Mouse (Mus musculus) kidney, postnatal 36 days (tissue): Measurements from ENCODE around the gene Sipa1l1.
"Not testable (repeated sequence)": the region's sequence is repeated elsewhere in the genome, so short reads cannot be mapped to it uniquely, and the experiment has no call there.

ENCODE experiments used
- DNase-seq, 2 experiments: peaks; one replicate each; pipeline ENCODE4 v3.0.0; 2021 to 2022; ENCODE audit warnings: mixed read lengths in 2 of 2

Sipa1l1 gene

GRCm38 (mm10) chr12:82434591-82434990, 265.5 kb downstream of the Sipa1l1 start:
- peak; percentile 31 to 37 for DNase-seq

DNA sequence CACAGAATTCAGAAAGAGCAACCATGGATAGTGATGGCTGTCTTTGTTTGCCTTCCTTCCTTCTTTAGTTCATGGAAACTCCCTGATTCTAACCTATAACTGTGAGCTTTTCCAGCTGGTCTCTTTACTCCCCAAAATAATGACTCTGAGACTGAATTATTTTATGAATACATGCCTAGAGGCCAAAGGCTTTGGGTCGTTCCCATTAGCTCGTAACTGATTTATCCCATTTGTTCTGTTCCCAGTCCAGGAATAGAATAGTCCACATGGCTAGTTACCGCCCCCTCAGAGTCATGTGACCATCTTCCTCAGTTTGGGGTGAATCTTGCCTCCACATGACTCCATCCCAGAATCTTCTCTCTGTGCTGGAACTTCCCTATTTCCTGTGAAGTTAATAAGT, 272.4 kb downstream of the Sipa1l1 start:
- DNase-seq: peak; percentile 52 to 55

DNA sequence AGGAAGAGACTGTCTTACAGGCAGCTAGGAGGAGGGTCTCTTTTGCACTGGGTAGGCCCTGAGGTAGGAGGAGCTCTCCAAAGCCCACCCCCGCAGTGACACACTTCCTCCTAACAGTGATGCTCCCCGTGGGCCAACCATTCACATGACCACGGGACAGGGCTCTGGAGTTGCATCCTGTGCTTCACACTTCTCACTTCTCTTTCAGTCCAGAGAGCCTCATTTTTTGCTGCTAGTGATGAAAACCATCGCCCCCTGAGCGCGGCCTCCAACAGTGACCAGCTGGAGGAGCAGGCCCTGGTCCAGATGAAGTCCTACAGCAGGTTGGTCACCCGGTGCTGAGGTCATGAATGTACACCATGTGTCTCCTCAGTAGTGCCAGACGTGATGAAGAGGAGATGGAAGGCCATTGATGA, 277.5 kb downstream of the Sipa1l1 start:
- no peak for DNase-seq

GRCm38 (mm10) chr12:82448129-82448815, 279.2 kb downstream of the Sipa1l1 start:
- DNase-seq: no peak

GRCm38 (mm10) chr12:82452428-82452827, 283.3 kb downstream of the Sipa1l1 start:
- no peak for DNase-seq

DNA sequence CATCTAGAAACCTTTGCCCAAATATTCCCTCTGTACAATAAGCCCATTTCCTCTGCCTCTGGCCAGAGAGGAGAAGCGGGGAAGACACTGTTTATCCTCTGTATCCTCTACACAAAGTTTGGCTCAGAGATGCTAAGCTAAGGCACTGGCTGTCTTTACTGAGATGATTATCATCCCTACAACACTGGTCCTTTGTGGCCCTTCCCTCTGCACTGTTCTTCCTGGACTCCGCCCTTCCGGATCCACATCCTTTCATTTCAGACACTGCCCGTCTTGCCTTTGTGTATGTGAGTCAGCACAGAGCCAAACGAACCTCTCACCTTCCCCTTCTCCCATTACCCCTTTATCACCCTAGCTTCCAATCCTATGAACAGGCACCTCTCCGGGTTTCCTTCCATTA, 285.3 kb downstream of the Sipa1l1 start:
- no peak for DNase-seq

DNA sequence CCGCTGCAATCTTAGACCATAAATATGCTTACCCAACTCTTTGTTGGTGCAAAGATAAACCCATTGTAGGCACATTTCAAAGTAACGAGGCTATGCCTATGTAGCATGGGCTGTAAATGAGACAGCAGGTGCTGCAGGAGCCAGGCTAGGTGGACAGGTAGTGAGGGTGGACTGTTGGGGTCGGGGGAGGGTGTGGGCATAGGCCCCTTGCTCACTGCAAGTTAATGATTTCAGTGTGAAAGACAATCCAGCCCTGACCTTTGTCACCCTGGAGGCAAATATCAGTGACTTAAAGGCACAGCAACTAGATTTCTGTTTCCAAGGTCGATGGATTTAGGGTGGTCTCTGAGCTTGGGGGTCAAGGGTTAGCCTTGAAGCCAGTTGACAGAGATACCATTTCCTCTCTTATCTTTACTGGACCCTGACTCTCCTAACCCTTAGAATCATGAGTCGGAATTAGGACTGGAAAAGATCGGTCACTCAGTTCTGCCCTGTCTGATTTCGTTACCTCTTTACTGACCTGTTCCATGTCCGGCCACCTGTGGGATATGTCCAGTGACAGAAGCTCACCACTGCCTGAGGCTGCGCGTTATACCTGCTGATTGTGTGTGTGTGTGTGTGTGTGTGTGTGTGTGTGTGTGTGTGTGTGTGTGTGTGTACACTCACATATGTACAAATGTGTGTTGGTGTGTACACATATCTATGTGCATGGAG, 286.7 kb downstream of the Sipa1l1 start:
- DNase-seq: peak; percentile 31 to 39

DNA sequence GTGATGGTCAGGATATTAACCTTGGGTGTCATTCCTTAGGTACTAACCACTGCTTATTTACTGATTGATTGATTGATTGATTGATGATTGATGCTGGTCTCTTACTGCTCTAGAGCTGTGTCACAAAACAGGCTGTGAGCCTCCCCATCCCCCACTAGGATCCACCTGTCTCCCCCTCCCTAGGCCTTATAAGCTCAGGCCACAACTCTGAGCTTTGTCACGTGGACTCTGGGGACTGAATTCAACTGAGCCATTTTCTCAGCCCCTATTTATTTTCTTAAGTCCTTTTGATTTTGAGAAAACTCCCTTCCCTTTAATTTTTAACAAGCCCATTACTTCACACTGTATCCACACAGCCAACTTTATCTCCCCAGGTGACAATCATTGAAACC, 287.3 kb downstream of the Sipa1l1 start:
- no peak for DNase-seq

DNA sequence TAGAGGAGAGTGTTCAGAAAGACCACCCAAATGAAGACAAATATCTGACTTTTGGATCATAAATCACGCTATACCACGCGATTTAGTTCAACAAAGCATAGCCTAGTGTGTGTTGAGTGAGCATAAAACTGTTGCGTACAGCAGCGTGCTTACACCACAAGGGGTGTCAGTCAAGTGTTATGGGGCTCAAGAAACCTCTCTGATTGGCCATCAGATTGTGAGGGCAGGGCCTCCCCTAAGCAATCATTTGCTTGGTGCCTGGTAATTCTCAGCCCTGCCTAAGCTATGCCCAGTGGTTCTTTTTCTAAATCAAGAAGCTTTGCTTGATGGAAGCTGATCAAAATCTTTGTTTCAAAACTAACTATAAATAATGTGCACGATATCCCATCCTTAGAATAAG, 288.5 kb downstream of the Sipa1l1 start:
- DNase-seq: no peak

DNA sequence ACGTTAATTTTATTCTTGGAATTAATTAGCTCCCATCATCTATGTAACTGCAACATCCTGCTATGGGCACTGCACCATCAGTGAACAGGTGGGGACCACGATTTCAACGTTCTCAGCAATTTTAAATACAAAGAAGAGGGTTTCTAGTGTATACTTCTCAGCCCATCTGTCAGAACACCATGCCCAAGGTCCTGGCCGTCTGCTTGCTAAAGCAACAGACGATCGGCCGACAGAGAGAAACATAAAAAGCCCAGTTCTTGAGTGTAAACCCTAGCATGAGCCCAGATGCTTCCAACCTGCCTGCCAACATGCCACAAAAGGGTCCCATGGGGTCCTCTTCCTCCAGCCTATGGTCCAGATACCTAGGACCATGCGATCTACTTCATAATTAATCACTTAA, 288.9 kb downstream of the Sipa1l1 start:
- DNase-seq: no peak

GRCm38 (mm10) chr12:82467234-82467633, 298.1 kb downstream of the Sipa1l1 start:
- DNase-seq: peak; percentile 11 to 64

DNA sequence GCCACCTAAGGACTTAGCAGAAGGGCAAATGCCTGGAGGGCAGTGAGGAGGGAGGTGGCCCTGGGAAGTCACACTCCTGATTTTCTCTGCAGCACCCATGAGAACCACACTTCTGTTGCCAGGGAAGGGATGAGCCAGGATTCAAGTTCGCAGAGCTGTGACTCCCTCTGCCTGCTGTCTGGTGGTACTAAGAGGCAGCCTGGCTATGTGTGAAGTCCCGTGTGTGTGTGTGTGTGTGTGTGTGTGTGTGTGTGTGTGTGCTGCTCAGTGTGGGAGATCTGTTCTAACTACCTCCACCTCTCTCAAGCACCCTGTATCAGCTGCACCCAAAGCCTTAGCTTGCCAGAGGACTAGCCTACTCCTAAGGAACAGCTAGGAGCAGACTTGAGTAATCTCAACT, 298.5 kb downstream of the Sipa1l1 start:
- DNase-seq: peak; percentile 41 to 63

DNA sequence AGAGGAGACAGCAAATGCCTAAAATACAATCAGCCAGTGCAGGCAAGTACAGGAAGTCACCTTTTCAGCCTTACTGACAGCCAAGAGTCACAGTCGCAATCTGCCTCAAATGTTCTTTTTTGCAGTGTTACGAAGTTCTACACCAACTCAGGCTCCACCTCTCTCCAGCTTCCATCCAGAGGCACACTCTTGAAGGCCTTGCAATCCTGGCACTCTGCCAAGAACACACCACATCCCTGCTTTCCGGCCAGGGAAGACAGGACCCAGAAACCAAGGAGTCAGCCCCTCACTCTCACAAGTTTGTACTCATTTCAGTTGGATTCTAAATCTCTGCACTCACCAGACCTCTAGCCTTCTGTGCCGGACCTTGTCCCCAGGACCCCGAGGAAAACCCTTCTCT, 299.3 kb downstream of the Sipa1l1 start:
- DNase-seq: peak; percentile 72 to 76

- peak; percentile 92 to 93 for DNase-seq
Measured at GRCm38 (mm10) chr12:82469706-82470361, 300.7 kb downstream of the Sipa1l1 start.

DNA sequence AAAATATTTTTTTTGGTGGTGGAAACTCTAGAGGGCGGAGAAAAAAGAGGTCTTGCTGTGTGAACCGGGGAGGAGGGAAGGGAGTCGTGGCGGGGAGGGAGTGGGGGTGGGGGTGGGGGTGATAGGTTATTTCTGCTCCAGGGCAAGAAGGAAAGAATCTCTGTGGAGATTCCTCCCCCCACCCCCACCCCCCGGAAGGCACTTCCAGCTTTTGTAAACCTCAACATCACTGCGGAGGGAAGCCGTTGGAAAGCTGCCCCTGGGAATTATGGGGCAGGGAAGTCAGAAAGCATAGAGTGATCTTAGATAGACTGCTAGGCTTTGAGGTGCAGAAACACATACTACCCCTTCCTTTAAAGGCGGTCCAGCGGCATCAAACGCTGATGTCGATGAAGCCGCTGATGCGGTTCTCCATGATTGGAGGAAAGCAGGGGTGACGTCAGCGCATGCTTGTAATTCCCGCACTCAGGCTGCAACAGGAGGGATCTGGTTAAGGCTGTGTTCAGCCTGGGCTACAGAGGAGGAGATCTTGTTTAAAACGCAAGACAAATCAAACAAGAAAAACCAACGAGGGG, 301.3 kb downstream of the Sipa1l1 start:
- peak; percentile 86 to 88 for DNase-seq

DNA sequence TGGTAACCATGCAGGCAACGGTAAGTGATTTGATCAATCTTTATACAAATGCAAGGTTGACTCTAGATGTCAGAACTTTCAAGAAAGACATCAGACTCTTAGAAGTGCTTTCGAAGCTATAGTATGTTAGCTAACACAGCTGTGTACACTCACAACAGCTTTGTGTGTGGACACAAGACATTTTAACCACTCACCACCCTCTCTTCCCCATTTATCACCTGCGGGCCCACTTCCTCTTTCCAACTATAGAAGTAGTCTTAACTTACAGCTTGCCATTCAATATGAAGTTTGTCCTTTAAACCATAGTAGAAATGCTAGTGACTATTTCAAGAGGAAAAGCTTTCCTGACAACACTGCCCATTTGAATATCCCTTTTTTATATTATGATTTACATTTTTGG, 303.7 kb downstream of the Sipa1l1 start:
- DNase-seq: no peak

DNA sequence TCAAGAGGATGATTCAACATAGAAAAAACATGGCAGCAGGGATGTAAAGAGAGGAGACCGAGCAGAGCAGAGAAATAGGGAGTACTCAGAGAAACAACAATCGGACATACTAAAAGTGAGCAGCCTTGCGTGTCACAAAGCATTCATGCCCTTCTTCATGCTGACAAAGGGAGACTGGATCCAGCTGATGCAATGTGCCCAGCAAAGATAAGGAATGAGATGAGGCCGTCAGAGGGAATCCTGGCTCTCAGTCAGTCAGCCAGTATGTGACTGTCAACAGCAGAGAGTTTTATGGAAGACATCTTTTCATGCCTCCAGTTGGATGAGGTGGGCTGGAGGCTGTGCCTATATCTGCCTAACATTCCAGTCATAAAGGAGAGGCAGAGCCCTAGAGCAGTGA, 304.1 kb downstream of the Sipa1l1 start:
- DNase-seq: no peak

- no peak for DNase-seq
Measured at GRCm38 (mm10) chr12:82474409-82474808, 305.3 kb downstream of the Sipa1l1 start.

GRCm38 (mm10) chr12:82476028-82476427, 306.9 kb downstream of the Sipa1l1 start:
- DNase-seq: peak; percentile 52 to 55

- DNase-seq: no peak
Measured at GRCm38 (mm10) chr12:82476580-82476979, 307.5 kb downstream of the Sipa1l1 start.

- DNase-seq: no peak
Measured at GRCm38 (mm10) chr12:82477826-82478225, 308.7 kb downstream of the Sipa1l1 start.

- DNase-seq: no peak
Measured at GRCm38 (mm10) chr12:82478256-82478655, 309.1 kb downstream of the Sipa1l1 start.

GRCm38 (mm10) chr12:82479393-82479792, 310.3 kb downstream of the Sipa1l1 start:
- DNase-seq: no peak

- DNase-seq: not testable (repeated sequence)
Measured at GRCm38 (mm10) chr12:82480425-82480824, 311.3 kb downstream of the Sipa1l1 start.
